Mouse (Mus musculus) intestine, postnatal 0 days (tissue): Measurements from ENCODE around the gene Rapgef4. TPM values are rescaled to one million over a fixed set of nuclear protein-coding genes. Genes with fewer than 3 reads are reported as not detected.
A peak's percentile ranks its signal among the peaks of the same experiment; 100 is the strongest.

Experiments used
- ATAC-seq: fragments of 200-750 bp; cut with Nextera tagmentation; 2 replicates; pipeline ENCODE4 v1.8.0; 2017; ENCODE audit warnings: mild to moderate bottlenecking, moderate TSS enrichment, moderate library complexity
- H3K27ac ChIP-seq: fragments of 300-500 bp; sonication (generic); 2 replicates; pipeline ENCODE4 v1.5.1; 2014; ENCODE audit warnings: mild to moderate bottlenecking, low read depth, low read length, moderate library complexity
- H3K27me3 ChIP-seq: fragments of 300-500 bp; sonication (generic); replicated peaks from 2 replicates; pipeline ENCODE4 v1.6.1; 2014; ENCODE audit warnings: low read length, mixed read lengths; ENCODE audit not compliant: control insufficient read depth, insufficient read depth
- H3K36me3 ChIP-seq: fragments of 300-500 bp; sonication (generic); 2 replicates; pipeline ENCODE4 v1.6.1; 2014; ENCODE audit warnings: mild to moderate bottlenecking, moderate library complexity; ENCODE audit not compliant: control insufficient read depth, insufficient read depth
- H3K4me1 ChIP-seq: fragments of 300-500 bp; sonication (generic); replicated peaks from 2 replicates; pipeline ENCODE4 v1.6.1; 2014; ENCODE audit warnings: antibody characterized with exemption, low read length, mixed read lengths; ENCODE audit not compliant: control insufficient read depth, insufficient read depth
- H3K4me2 ChIP-seq: fragments of 300-500 bp; sonication (generic); replicated peaks from 2 replicates; pipeline ENCODE4 v1.6.1; 2014; ENCODE audit warnings: low read depth, mild to moderate bottlenecking, moderate library complexity
- H3K4me3 ChIP-seq: fragments of 300-500 bp; sonication (generic); 2 replicates; pipeline ENCODE4 v1.5.1; 2014; ENCODE audit warnings: low read depth, low read length
- H3K9ac ChIP-seq: fragments of 300-500 bp; sonication (generic); 2 replicates; pipeline ENCODE4 v1.6.1; 2014; ENCODE audit warnings: mild to moderate bottlenecking, low read depth, low read length
- H3K9me3 ChIP-seq: fragments of 300-500 bp; sonication (generic); 2 replicates; pipeline ENCODE4 v1.6.1; 2016; ENCODE audit warnings: mixed run types; ENCODE audit not compliant: control insufficient read depth
- CTCF ChIP-seq: sonication (generic); IDR thresholded peaks from 2 replicates; pipeline ENCODE4 v1.5.1; 2016; ENCODE audit warnings: low read depth, mild to moderate bottlenecking, control low read depth, antibody characterized with exemption, moderate library complexity
- WGBS: fragments of 180-500 bp; shearing (Covaris S2); extraction: QIAGEN DNeasy Blood & Tissue Kit; methylation state at CpG from one replicate; pipeline ENCODE4 v1.1.7; 2014; 5-methylcytosine and 5-hydroxymethylcytosine counted together
- polyA plus RNA-seq: library from polyadenylated mRNA; unstranded; fragments of >200 nt; fragmentation: Nextera tagmentation; extraction: Ambion mirVana; gene quantifications from 2 replicates; pipeline ENCODE4 v1.2.1, GENCODE M21; 2015

Gene Rapgef4
- polyA plus RNA-seq, 1 experiment from 2014 or later, result 2.7 TPM

DNA sequence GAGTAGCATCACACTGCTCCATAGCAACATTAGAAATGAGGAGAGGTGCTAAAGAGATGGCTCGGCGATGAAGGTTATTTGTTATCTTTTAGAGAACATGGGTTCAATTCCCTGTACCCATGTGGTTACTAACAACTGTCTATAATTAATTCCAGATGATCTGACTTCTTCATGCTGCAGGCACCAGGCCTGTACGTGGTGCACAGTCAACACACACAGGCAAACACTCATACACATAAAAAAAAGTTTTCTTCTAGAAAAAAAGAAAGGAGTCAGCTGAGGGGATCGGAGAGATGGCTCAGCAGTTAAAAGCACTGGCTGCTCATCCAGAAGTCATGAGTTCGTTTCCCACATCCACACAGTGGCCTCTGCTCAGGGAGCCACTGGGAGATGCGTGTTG is 314.0 kb downstream of the Rapgef4 start:
- no peak for ATAC-seq
- Histone ChIP-seq H3K9ac (no peak overlapping the region), H3K27me3 (no peaks in the 10 kb centered on the region), H3K4me3 (no peak overlapping the region), H3K27ac (no peak overlapping the region), H3K9me3 (no peaks in the 10 kb centered on the region), H3K36me3 (peaks cover 11% of the 10 kb centered on the region; the same call in 1 of the 2 replicates), H3K4me2 (no peak overlapping the region), H3K4me1 (peaks cover 3% of the 10 kb centered on the region; the same call in 1 of the 2 replicates)
- 94% methylated on average over 6 of the region's 6 CpGs for WGBS
- no peak for TF ChIP-seq CTCF

DNA sequence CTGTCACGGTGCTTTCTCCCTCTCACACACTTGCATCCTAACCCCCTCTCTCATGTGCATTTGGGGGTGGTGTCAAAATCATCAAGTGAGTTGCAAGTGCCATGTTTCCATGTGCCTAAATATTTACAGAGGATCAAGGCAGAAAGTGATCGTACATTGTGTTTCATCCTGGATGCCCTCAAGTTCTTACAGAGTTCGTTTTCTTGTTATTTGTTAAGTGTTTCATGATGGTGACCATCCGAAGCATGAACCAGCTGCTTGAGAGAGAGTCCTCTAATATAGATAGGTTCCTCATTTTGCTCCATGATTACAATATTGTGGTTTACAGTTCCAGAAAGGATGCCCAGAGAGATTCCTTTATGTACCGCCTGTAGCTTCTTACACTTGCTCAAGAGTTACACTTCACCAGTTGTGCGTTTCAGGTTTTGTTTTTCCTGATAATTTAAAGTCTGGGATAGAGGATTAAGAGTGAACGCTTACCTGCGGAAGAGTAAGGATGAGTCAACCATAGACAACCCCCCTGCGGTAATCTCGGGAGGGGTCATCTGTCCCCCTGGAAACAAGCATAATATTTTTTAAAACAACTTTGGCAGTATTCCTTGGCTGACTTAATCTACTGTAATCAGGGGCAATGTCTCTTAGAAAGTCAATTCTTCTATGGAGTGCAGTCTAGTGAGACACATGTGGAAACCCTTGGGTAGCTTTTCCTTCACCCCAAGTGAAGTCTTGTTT is 316.1 kb downstream of the Rapgef4 start:
- Histone ChIP-seq H3K9ac (no peak overlapping the region), H3K36me3 (peaks cover 11% of the 10 kb centered on the region; the same call in 1 of the 2 replicates), H3K4me2 (peak overlapping the region; percentile 9), H3K27ac (no peak overlapping the region), H3K4me3 (no peak overlapping the region), H3K4me1 (peaks cover 3% of the 10 kb centered on the region; the same call in 1 of the 2 replicates), H3K9me3 (no peaks in the 10 kb centered on the region), H3K27me3 (no peaks in the 10 kb centered on the region)
- WGBS, result 68% methylated on average over 10 of the region's 10 CpGs
- TF ChIP-seq CTCF, result no peak
- no peak for ATAC-seq

DNA sequence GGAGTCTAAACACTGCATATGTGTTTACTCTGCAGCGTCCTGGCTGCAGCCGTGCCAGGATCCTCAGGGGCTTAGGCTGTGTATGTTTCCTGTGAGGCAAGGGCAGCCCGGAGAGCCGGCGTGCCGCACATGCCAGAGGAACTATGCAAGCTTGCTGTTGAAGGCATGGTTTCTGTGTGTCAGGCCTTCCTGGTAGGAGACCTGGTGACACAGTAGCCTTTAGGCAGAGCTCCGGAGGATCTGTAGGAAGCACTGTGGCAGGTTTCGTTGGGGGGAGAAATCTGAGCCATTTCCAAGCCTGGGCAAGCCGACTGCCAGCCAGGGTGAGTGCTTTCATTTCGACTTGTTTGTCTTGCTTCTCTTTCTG is 316.7 kb downstream of the Rapgef4 start:
- Histone ChIP-seq H3K9me3 (no peaks in the 10 kb centered on the region), H3K4me3 (no peak overlapping the region), H3K9ac (no peak overlapping the region), H3K4me2 (peak overlapping the region; percentile 33), H3K4me1 (no peaks in the 10 kb centered on the region), H3K36me3 (peaks cover 11% of the 10 kb centered on the region; the same call in 1 of the 2 replicates), H3K27me3 (no peaks in the 10 kb centered on the region), H3K27ac (peak overlapping the region; percentile 37; the same call in 1 of the 2 replicates)
- TF ChIP-seq CTCF, result no peak
- WGBS, result 47% methylated on average over 10 of the region's 10 CpGs
- peak; percentile 13; the same call in 1 of the 2 replicates for ATAC-seq

DNA sequence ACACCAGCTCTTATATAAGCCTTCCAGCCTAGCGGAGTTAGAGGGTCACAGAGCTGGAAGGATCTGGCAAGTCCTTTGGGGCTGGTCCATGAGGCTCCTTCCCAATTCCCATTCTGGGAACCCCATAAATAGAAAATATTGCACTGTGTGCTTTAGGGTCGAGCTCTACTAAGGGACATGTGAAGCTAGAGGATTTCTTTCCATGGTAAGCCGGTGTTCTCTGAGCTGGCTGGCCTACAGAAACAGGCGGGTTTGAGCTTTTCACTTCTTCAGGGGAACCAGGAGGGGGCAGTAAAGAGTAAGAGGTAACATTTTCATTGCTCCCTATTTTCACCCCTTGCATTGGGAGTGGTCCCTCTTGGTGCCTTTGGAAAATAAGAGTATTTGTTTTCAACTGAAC is 317.4 kb downstream of the Rapgef4 start:
- Histone ChIP-seq H3K4me2 (no peak overlapping the region), H3K4me1 (no peaks in the 10 kb centered on the region), H3K9me3 (no peaks in the 10 kb centered on the region), H3K9ac (no peak overlapping the region), H3K27ac (no peak overlapping the region), H3K27me3 (no peaks in the 10 kb centered on the region), H3K36me3 (peaks cover 11% of the 10 kb centered on the region; the same call in 1 of the 2 replicates), H3K4me3 (no peak overlapping the region)
- peak; percentile 81 for TF ChIP-seq CTCF
- WGBS, result 69% methylated on average over 4 of the region's 4 CpGs
- no peak for ATAC-seq

DNA sequence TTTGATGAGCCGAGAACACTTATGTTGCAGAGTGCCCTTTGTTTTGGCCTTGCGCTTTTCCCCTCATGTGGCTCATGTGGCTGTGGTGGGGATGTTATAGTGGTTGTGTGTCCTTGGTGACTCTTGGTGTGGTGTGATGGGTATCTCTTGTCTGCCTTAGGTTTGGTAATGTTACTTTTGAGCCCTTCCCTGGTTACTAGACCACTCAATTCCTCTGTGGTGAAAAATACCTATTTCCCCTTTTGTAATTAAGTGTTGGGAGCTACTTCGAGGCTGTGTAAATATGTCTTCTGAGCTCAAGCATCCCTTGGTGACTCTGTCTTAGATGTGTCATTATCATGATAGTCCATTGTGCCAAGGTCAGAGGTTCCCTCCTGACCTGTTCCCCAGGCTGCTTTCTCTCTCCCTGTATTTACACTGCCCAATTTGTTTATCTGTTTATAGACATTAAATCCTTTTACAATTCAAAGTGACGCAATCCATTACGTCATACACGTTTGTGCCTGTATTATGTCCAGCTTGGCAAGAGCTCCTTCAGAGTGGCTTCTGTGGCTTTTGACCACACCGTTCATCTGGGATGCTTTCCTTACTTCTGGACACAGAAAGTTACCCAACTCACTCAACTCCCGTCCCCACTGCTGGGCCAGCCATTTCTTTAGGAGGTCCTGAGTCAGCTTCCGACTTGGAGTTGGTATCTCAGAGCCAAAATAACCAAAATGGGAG is 320.3 kb downstream of the Rapgef4 start:
- Histone ChIP-seq H3K4me2 (no peak overlapping the region), H3K36me3 (peaks cover 20% of the 10 kb centered on the region; the same call in 1 of the 2 replicates), H3K4me3 (no peak overlapping the region), H3K9ac (no peak overlapping the region), H3K4me1 (no peaks in the 10 kb centered on the region), H3K27me3 (no peaks in the 10 kb centered on the region), H3K27ac (no peak overlapping the region), H3K9me3 (no peaks in the 10 kb centered on the region)
- WGBS, result 71% methylated on average over 9 of the region's 9 CpGs
- no peak for TF ChIP-seq CTCF
- no peak for ATAC-seq

DNA sequence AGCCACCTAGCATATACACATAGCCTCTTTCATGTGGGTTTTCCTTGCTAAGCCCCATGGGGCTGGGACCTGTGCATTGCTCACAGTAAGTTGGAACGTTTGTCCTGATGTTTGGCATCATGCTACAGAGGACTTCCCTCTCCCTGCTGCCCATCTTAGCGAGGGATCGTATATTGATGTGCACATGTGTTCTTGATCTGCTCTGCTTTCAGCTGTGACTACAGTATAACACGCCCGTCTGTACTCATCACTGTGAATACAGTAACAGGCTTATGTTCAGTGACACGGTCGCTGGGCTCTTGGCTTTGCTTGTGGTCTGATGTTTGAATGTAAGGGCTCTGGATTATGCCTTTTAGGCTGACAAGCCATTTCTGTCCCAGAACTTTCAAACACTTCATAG is 324.7 kb downstream of the Rapgef4 start:
- 87% methylated on average over 7 of the region's 7 CpGs for WGBS

More for the DNA sequence above, 324.7 kb downstream of the Rapgef4 start:
- H3K36me3 ChIP-seq, result peaks cover 9% of the 10 kb centered on the region; the same call in 1 of the 2 replicates
- no peak for TF ChIP-seq CTCF
- ATAC-seq, result no peak
- no peak overlapping the region for H3K9ac ChIP-seq
- H3K4me2 ChIP-seq, result no peak overlapping the region
- H3K9me3 ChIP-seq, result no peaks in the 10 kb centered on the region
- no peak overlapping the region for H3K27ac ChIP-seq
- no peaks in the 10 kb centered on the region for H3K4me1 ChIP-seq
- no peak overlapping the region for H3K4me3 ChIP-seq
- no peaks in the 10 kb centered on the region for H3K27me3 ChIP-seq

Other genes with a start within 250 kb of the Rapgef4 start
- 32.1 and 36.9 TPM in 2 replicates for gene Itga6, start 235.6 kb upstream of the Rapgef4 start, polyA plus RNA-seq
- gene Pdk1, start 108.0 kb upstream of the Rapgef4 start, polyA plus RNA-seq, result 14.3 and 16.4 TPM in 2 replicates